Mouse (Mus musculus): ENCODE measurements around the gene Gab1.

DNA sequence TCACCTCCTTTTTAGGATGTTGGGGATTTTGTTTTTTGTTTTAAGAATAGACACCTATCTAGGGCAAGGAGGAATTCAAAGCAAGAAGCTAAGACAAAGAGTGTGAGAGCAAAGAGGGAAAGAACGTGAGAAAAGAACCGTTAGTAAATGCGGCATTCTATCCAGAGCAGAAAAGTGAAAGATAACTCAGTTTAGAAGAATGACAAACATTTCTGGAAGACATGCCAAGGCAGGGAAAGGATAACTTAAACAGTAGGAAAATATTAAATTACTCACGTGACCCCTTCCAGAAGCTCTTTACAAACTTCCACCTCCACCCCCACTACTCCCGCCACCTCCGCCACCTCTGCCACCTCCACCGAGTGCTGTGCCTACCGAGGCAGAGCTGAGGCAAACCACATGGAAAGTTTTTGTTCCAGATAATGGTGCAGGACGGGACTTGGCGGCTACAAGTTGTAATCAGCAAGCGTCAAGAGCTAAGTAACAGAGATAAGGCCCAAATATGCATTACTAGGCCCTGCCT, 11.5 kb downstream of the Gab1 start:
- TF ChIP-seq CTCF (IDR thresholded peaks at IDR 0.05; ENCODE audit: low read depth) (no peak), EP300 (IDR thresholded peaks at IDR 0.05; ENCODE audit: low read depth) (peak; percentile 85)

Data from liver, postnatal 0 days (tissue).